Mouse (Mus musculus): ENCODE data around the gene Cpsf4l. TPM values are rescaled to one million over a fixed set of nuclear protein-coding genes. Genes with fewer than 3 reads are reported as not detected.

Gene Cpsf4l
- polyA plus RNA-seq, 1 experiment = not detected

GRCm38 (mm10) chr11:113683957-113684706 lies 25.7 kb downstream of the Cpsf4l start, which contains the start of the genes Fam104a and D11Wsu47e:
TSS of gene Fam104a (minus strand) at chr11:113684155.
TSS of gene D11Wsu47e (plus strand) at chr11:113684412.
- Histone ChIP-seq H3K9me3 (no peaks in the 10 kb centered on the region), H3K4me3 (replicated peaks) (peak within 1 kb of the TSS; percentile 99), H3K27me3 (replicated peaks) (no peaks in the 10 kb centered on the region), H3K4me1 (peaks cover 69% of the 10 kb centered on the region), H3K36me3 (replicated peaks; ENCODE audit: low read length) (peaks cover 32% of the 10 kb centered on the region)
- TF ChIP-seq GATA1 (IDR thresholded peaks at IDR 0.05; ENCODE audit: borderline replicate concordance, low read length) = no peak
- peak; percentile 33; the same call in 1 of the 2 replicates for TF ChIP-seq FLI1 (IDR thresholded peaks at IDR 0.05; ENCODE audit: low read length)

GRCm38 (mm10) chr11:113683627-113683956 lies 26.2 kb downstream of the Cpsf4l start:
- H3K4me3 ChIP-seq (replicated peaks) = peak overlapping the region; percentile 99
- TF ChIP-seq GATA1 (IDR thresholded peaks at IDR 0.05; ENCODE audit: borderline replicate concordance, low read length) = no peak
- no peak for TF ChIP-seq FLI1 (IDR thresholded peaks at IDR 0.05; ENCODE audit: low read length)
- H3K9me3 ChIP-seq = no peaks in the 10 kb centered on the region
- H3K27me3 ChIP-seq (replicated peaks) = no peaks in the 10 kb centered on the region
- peaks cover 29% of the 10 kb centered on the region for H3K36me3 ChIP-seq (replicated peaks; ENCODE audit: low read length)
- peaks cover 68% of the 10 kb centered on the region for H3K4me1 ChIP-seq

GRCm38 (mm10) chr11:113682897-113683626 lies 26.8 kb downstream of the Cpsf4l start:
- no peaks in the 10 kb centered on the region for H3K9me3 ChIP-seq
- peak overlapping the region; percentile 99 for H3K4me3 ChIP-seq (replicated peaks)
- H3K4me1 ChIP-seq = peaks cover 70% of the 10 kb centered on the region
- H3K27me3 ChIP-seq (replicated peaks) = no peaks in the 10 kb centered on the region
- peaks cover 28% of the 10 kb centered on the region for H3K36me3 ChIP-seq (replicated peaks; ENCODE audit: low read length)
- no peak for TF ChIP-seq GATA1 (IDR thresholded peaks at IDR 0.05; ENCODE audit: borderline replicate concordance, low read length)
- no peak for TF ChIP-seq FLI1 (IDR thresholded peaks at IDR 0.05; ENCODE audit: low read length)

- TF ChIP-seq GATA1 (IDR thresholded peaks at IDR 0.05; ENCODE audit: borderline replicate concordance, low read length) (no peak), FLI1 (IDR thresholded peaks at IDR 0.05; ENCODE audit: low read length) (no peak)
- H3K27me3 ChIP-seq (replicated peaks) = no peaks in the 10 kb centered on the region
- H3K4me3 ChIP-seq (replicated peaks) = peak overlapping the region; percentile 99
- H3K4me1 ChIP-seq = peaks cover 76% of the 10 kb centered on the region
- H3K9me3 ChIP-seq = no peaks in the 10 kb centered on the region
- peaks cover 31% of the 10 kb centered on the region for H3K36me3 ChIP-seq (replicated peaks; ENCODE audit: low read length)
Observed at GRCm38 (mm10) chr11:113681979-113682378, 27.8 kb downstream of the Cpsf4l start.

- no peaks in the 10 kb centered on the region for H3K9me3 ChIP-seq
- no peaks in the 10 kb centered on the region for H3K27me3 ChIP-seq (replicated peaks)
- peak overlapping the region; percentile 86 for H3K4me3 ChIP-seq (replicated peaks)
- peaks cover 36% of the 10 kb centered on the region for H3K36me3 ChIP-seq (replicated peaks; ENCODE audit: low read length)
- H3K4me1 ChIP-seq = peaks cover 76% of the 10 kb centered on the region
- TF ChIP-seq FLI1 (IDR thresholded peaks at IDR 0.05; ENCODE audit: low read length) (no peak), GATA1 (IDR thresholded peaks at IDR 0.05; ENCODE audit: borderline replicate concordance, low read length) (peak; percentile 53; the same call in 1 of the 3 replicates)
Observed at GRCm38 (mm10) chr11:113680954-113681353, 28.9 kb downstream of the Cpsf4l start.

GRCm38 (mm10) chr11:113678373-113678772 lies 31.4 kb downstream of the Cpsf4l start:
- Histone ChIP-seq H3K4me1 (peaks cover 67% of the 10 kb centered on the region), H3K36me3 (replicated peaks; ENCODE audit: low read length) (peaks cover 61% of the 10 kb centered on the region), H3K4me3 (replicated peaks) (peak overlapping the region; percentile 31), H3K9me3 (no peaks in the 10 kb centered on the region), H3K27me3 (replicated peaks) (no peaks in the 10 kb centered on the region)
- no peak for TF ChIP-seq FLI1 (IDR thresholded peaks at IDR 0.05; ENCODE audit: low read length)
- no peak for TF ChIP-seq GATA1 (IDR thresholded peaks at IDR 0.05; ENCODE audit: borderline replicate concordance, low read length)

- Histone ChIP-seq H3K4me1 (peaks cover 69% of the 10 kb centered on the region), H3K36me3 (replicated peaks; ENCODE audit: low read length) (peaks cover 69% of the 10 kb centered on the region), H3K9me3 (no peaks in the 10 kb centered on the region), H3K4me3 (replicated peaks) (peak overlapping the region; percentile 56), H3K27me3 (replicated peaks) (no peaks in the 10 kb centered on the region)
- TF ChIP-seq FLI1 (IDR thresholded peaks at IDR 0.05; ENCODE audit: low read length) (no peak), GATA1 (IDR thresholded peaks at IDR 0.05; ENCODE audit: borderline replicate concordance, low read length) (no peak)
Observed at GRCm38 (mm10) chr11:113677378-113677777, 32.4 kb downstream of the Cpsf4l start.

- peaks cover 64% of the 10 kb centered on the region for H3K4me1 ChIP-seq
- no peaks in the 10 kb centered on the region for H3K9me3 ChIP-seq
- TF ChIP-seq FLI1 (IDR thresholded peaks at IDR 0.05; ENCODE audit: low read length) (no peak), GATA1 (IDR thresholded peaks at IDR 0.05; ENCODE audit: borderline replicate concordance, low read length) (no peak)
- H3K4me3 ChIP-seq (replicated peaks) = no peak overlapping the region
- H3K36me3 ChIP-seq (replicated peaks; ENCODE audit: low read length) = peaks cover 75% of the 10 kb centered on the region
- no peaks in the 10 kb centered on the region for H3K27me3 ChIP-seq (replicated peaks)
Observed at GRCm38 (mm10) chr11:113676847-113677246, 33.0 kb downstream of the Cpsf4l start.

- H3K9me3 ChIP-seq = no peaks in the 10 kb centered on the region
- H3K27me3 ChIP-seq (replicated peaks) = no peaks in the 10 kb centered on the region
- H3K4me1 ChIP-seq = peaks cover 56% of the 10 kb centered on the region
- peaks cover 87% of the 10 kb centered on the region for H3K36me3 ChIP-seq (replicated peaks; ENCODE audit: low read length)
- TF ChIP-seq GATA1 (IDR thresholded peaks at IDR 0.05; ENCODE audit: borderline replicate concordance, low read length) (no peak), FLI1 (IDR thresholded peaks at IDR 0.05; ENCODE audit: low read length) (no peak)
- no peak overlapping the region for H3K4me3 ChIP-seq (replicated peaks)
Observed at GRCm38 (mm10) chr11:113674595-113674994, 35.2 kb downstream of the Cpsf4l start.

- Histone ChIP-seq H3K4me1 (peaks cover 58% of the 10 kb centered on the region), H3K4me3 (replicated peaks) (no peak overlapping the region), H3K27me3 (replicated peaks) (no peaks in the 10 kb centered on the region), H3K36me3 (replicated peaks; ENCODE audit: low read length) (peaks cover 92% of the 10 kb centered on the region), H3K9me3 (no peaks in the 10 kb centered on the region)
- no peak for TF ChIP-seq FLI1 (IDR thresholded peaks at IDR 0.05; ENCODE audit: low read length)
- no peak for TF ChIP-seq GATA1 (IDR thresholded peaks at IDR 0.05; ENCODE audit: borderline replicate concordance, low read length)
Observed at GRCm38 (mm10) chr11:113673614-113674013, 36.2 kb downstream of the Cpsf4l start.
